Mouse (Mus musculus) myocyte (in vitro differentiated cells): Measurements from ENCODE around the gene 4930579G24Rik.

Experiments used
- CEBPB ChIP-seq: IDR thresholded peaks from 2 replicates; pipeline ENCODE4 v1.6.1; 2011; ENCODE audit warnings: mild to moderate bottlenecking, moderate library complexity; ENCODE audit not compliant: poor library complexity, insufficient read depth, severe bottlenecking
- E2F4 ChIP-seq: IDR thresholded peaks from one replicate; pipeline ENCODE4 v1.6.1; 2011; ENCODE audit warnings: mild to moderate bottlenecking, control low read depth, moderate library complexity; ENCODE audit not compliant: insufficient read depth
- MAX ChIP-seq: IDR thresholded peaks from one replicate; pipeline ENCODE4 v1.6.1; 2011; ENCODE audit warnings: low read depth, mild to moderate bottlenecking, control low read depth
- MYOG ChIP-seq, 3 experiments: IDR thresholded peaks; one replicate each; pipeline ENCODE4 v1.6.1; 2011; ENCODE audit warnings: control low read depth in 2 of 3, low read depth in 2 of 3, mild to moderate bottlenecking in 2 of 3; ENCODE audit not compliant: insufficient read length in 2 of 3, control insufficient read depth in 1 of 3, insufficient read depth in 1 of 3
- POLR2A ChIP-seq: IDR thresholded peaks from one replicate; pipeline ENCODE4 v1.6.1; 2011; ENCODE audit warnings: low read depth, mild to moderate bottlenecking, control low read depth, moderate library complexity; ENCODE audit not compliant: insufficient read length
- POLR2AphosphoS2 ChIP-seq: IDR thresholded peaks from one replicate; pipeline ENCODE4 v1.6.1; 2011; ENCODE audit warnings: low read depth, control low read depth; ENCODE audit not compliant: insufficient read length
- REST ChIP-seq: IDR thresholded peaks from one replicate; pipeline ENCODE4 v1.6.1; 2011; ENCODE audit warnings: mild to moderate bottlenecking, control low read depth, moderate library complexity; ENCODE audit not compliant: insufficient read depth, insufficient read length
- SRF ChIP-seq: IDR thresholded peaks from one replicate; pipeline ENCODE4 v1.6.1; 2011; ENCODE audit warnings: low read depth; ENCODE audit not compliant: control insufficient read depth, insufficient read length
- TCF12 ChIP-seq: IDR thresholded peaks from one replicate; pipeline ENCODE4 v1.6.1; 2011; ENCODE audit warnings: mild to moderate bottlenecking, control low read depth; ENCODE audit not compliant: poor library complexity, insufficient read depth, severe bottlenecking
- TCF3 ChIP-seq: IDR thresholded peaks from one replicate; pipeline ENCODE4 v1.6.1; 2011; ENCODE audit warnings: low read depth, control low read depth; ENCODE audit not compliant: insufficient read length
- USF1 ChIP-seq: IDR thresholded peaks from one replicate; pipeline ENCODE4 v1.6.1; 2011; ENCODE audit warnings: low read depth, mild to moderate bottlenecking, control low read depth, moderate library complexity

DNA sequence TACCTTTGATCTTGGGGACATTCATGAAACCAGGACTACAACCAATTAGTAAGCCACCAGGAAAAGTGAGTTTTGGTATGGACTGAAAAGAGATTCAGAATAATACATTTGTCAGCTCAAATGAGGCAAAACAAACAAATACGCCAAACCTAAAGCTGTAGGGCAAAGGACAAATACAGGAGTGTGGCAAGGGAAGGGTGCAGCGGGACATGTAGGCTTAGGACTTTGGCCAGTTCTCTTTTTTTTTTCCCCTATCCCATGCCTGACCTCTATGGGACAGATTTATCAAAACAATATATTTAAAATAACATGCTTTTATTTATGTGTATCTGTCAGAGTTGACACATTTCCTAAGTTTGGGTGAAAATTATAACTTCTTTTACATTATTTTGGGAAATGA is 19.0 kb upstream of the 4930579G24Rik start:
- TF ChIP-seq POLR2AphosphoS2 (no peak), POLR2A (no peak), TCF12 (no peak), MAX (no peak), USF1 (no peak), REST (no peak), SRF (no peak), E2F4 (no peak), TCF3 (no peak), CEBPB (no peak), MYOG (IDR thresholded peaks at IDR 0.05; ENCODE audit: control insufficient read depth in 1 of 3, insufficient read depth in 1 of 3, insufficient read length in 2 of 3, low read depth in 2 of 3) (no peak)
